Mouse (Mus musculus) embryonic facial prominence, embryonic 13.5 days (tissue): ENCODE measurements around the gene Fscn2. TPM values are rescaled to one million over a fixed set of nuclear protein-coding genes. Genes with fewer than 3 reads are reported as not detected.

Source experiments
- ATAC-seq: fragments of 200-750 bp; cut with Nextera tagmentation; 2 replicates; pipeline ENCODE4 v1.8.0; 2017; ENCODE audit warnings: low read depth; ENCODE audit not compliant: insufficient number of reproducible peaks, insufficient read depth, low FRiP score, low TSS enrichment
- H3K27ac ChIP-seq: fragments of 300-500 bp; sonication (generic); 2 replicates; pipeline ENCODE4 v1.5.1; 2015; ENCODE audit warnings: moderate library complexity, mild to moderate bottlenecking, inconsistent platforms
- H3K27me3 ChIP-seq: fragments of 300-500 bp; sonication (generic); 2 replicates; pipeline ENCODE4 v1.6.1; 2015; ENCODE audit warnings: mild to moderate bottlenecking, inconsistent platforms
- H3K36me3 ChIP-seq: fragments of 300-500 bp; sonication (generic); 2 replicates; pipeline ENCODE4 v1.6.1; 2015; ENCODE audit warnings: mild to moderate bottlenecking, inconsistent platforms
- H3K4me1 ChIP-seq: fragments of 300-500 bp; sonication (generic); 2 replicates; pipeline ENCODE4 v1.6.1; 2015; ENCODE audit warnings: inconsistent platforms
- H3K4me2 ChIP-seq: fragments of 300-500 bp; sonication (generic); 2 replicates; pipeline ENCODE4 v1.6.1; 2015; ENCODE audit warnings: moderate library complexity, mild to moderate bottlenecking, inconsistent platforms
- H3K4me3 ChIP-seq: fragments of 300-500 bp; sonication (generic); 2 replicates; pipeline ENCODE4 v1.5.1; 2015; ENCODE audit warnings: mild to moderate bottlenecking, inconsistent platforms
- H3K9ac ChIP-seq: fragments of 300-500 bp; sonication (generic); 2 replicates; pipeline ENCODE4 v1.6.1; 2015; ENCODE audit warnings: mild to moderate bottlenecking, inconsistent platforms
- H3K9me3 ChIP-seq: fragments of 300-500 bp; sonication (generic); 2 replicates; pipeline ENCODE4 v1.6.1; 2016; ENCODE audit warnings: inconsistent platforms
- WGBS: fragments of 180-500 bp; shearing (Covaris S2); methylation state at CpG from one replicate; pipeline ENCODE4 v1.1.7; 2015; ENCODE audit warnings: mixed read lengths; 5-methylcytosine and 5-hydroxymethylcytosine counted together
- polyA plus RNA-seq: library from polyadenylated mRNA; unstranded; fragments of >200 nt; fragmentation: Nextera tagmentation; extraction: Ambion mirVana; gene quantifications from 2 replicates; pipeline ENCODE4 v1.2.1, GENCODE M21; 2015

Gene Fscn2
- polyA plus RNA-seq, 1 experiment from 2014 or later = 1.1 TPM

DNA sequence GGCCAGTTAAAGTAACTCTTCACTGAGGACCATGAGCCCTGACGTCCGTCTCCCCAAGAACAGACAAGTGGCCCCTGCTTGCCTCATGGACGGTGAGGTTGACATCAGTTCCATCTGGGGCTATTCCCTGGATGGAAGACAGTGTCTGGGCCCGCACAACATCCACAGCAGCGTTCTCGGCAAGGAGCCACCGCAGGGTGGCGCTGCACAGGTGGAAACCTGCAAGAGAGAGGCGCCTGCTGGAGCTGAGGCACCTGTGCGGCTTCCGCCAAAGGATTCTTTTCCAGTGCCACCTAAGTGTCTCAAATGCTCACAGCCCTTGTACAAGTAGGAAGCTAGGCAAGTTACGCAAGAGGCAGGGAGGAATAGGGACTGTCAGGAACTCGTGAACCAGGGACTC lies 11.7 kb downstream of the Fscn2 start:
- Histone ChIP-seq H3K9me3 (no peaks in the 10 kb centered on the region), H3K4me1 (peaks cover 22% of the 10 kb centered on the region), H3K36me3 (peaks cover 88% of the 10 kb centered on the region), H3K27ac (no peak overlapping the region), H3K27me3 (no peaks in the 10 kb centered on the region), H3K4me2 (no peak overlapping the region), H3K4me3 (no peak overlapping the region), H3K9ac (no peak overlapping the region)
- no peak for ATAC-seq
- WGBS = 70% methylated on average over 13 of the region's 13 CpGs

DNA sequence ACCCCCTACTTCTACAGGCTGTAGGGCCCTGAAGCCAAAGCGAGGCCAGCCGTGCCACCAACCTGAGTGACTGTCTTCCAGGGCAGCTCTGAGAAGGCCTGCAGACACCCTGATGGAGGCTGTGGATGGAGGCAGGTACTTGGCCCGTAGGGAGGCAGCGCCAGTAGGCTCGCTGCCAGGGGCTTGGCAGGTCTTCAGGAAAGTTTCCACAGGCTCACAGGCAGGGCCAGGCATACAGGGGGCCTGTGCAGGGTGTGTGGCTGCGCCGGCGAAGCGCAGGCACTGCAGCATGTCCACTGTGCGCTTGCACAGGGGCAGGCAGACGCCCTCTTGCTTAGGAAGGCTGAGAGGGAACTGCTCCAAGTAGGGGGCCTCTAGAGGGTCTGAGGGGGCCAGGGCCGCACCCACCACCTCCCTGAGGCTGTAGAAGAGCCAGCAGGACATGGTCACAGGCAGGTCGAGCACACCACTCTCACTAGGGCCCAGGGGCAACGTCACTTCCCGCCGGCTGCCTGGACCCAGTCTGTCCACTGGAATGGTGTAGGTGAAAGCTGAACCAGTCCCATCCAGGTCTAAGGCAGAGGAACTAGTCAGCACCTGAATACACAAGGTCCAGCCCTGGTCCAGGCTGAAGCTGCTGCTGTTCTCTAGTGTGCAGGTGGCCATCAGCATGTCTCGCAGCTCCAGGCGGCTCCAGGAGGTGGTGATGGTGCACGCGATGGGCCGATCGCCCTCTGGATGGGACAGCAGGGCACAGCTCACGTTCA lies 12.7 kb downstream of the Fscn2 start:
- no peak for ATAC-seq
- peak overlapping the region; percentile 22; the same call in 1 of the 2 replicates for H3K27ac ChIP-seq
- 91% methylated on average over 23 of the region's 23 CpGs for WGBS
- H3K9ac ChIP-seq = peak overlapping the region; percentile 46; the same call in 1 of the 2 replicates
- H3K4me2 ChIP-seq = no peak overlapping the region; the same call in 1 of the 2 replicates
- no peaks in the 10 kb centered on the region for H3K9me3 ChIP-seq
- H3K4me1 ChIP-seq = peaks cover 27% of the 10 kb centered on the region
- no peaks in the 10 kb centered on the region for H3K27me3 ChIP-seq
- no peak overlapping the region for H3K4me3 ChIP-seq
- H3K36me3 ChIP-seq = peaks cover 81% of the 10 kb centered on the region

- no peak for ATAC-seq
- WGBS = 92% methylated on average over 10 of the region's 10 CpGs
- Histone ChIP-seq H3K9ac (no peak overlapping the region), H3K27me3 (no peaks in the 10 kb centered on the region), H3K27ac (no peak overlapping the region), H3K4me1 (peaks cover 32% of the 10 kb centered on the region), H3K4me2 (no peak overlapping the region), H3K9me3 (no peaks in the 10 kb centered on the region), H3K36me3 (peaks cover 71% of the 10 kb centered on the region), H3K4me3 (no peak overlapping the region)
Measured at GRCm38 (mm10) chr11:120375324-120375723, 14.0 kb downstream of the Fscn2 start.

DNA sequence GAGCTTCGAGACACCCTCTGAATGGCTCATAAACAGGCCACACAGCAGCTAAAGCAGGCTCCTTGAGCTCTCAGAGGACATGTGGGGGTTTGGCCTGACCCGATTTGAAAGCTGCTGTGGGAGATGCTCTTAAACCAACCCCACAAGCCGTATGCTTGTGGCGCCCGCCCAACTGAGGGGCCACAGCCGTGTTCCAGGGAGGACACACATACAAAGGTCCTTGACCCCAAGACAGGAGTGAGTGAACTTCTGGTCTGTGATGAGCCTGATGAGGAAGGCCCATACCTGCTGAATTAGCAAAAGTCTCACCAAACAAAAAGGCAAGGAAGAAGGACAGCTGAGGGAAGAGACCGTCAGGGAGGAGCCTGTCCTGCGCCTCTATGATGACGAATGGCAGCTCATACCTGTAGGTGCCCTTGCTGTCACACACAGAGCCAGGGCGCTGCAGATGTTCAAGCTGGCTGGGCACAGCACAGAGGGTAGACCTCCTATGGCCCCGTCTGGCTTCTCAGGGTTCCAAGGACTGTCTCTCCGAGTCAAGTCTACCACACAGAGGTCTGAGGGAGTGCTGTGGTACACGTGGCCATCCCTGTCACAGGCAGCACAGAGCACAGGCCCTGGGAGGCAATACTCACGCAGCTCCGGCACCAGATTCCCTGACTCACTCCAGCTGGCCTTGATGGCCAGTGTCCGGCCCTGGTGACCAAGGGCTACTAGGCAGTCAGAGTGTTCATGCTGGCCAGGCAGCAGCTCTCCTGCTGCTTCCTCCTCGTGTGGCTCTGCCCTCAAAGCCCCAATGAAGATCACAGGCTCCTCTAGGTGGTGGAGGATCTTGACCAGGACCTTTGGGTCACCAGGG lies 15.2 kb downstream of the Fscn2 start:
- peak overlapping the region; percentile 96 for H3K4me2 ChIP-seq
- no peaks in the 10 kb centered on the region for H3K9me3 ChIP-seq
- no peak overlapping the region for H3K27ac ChIP-seq
- peak overlapping the region; percentile 87 for H3K9ac ChIP-seq
- peaks cover 73% of the 10 kb centered on the region for H3K36me3 ChIP-seq
- H3K4me1 ChIP-seq = peaks cover 34% of the 10 kb centered on the region
- H3K27me3 ChIP-seq = no peaks in the 10 kb centered on the region
- no peak for ATAC-seq
- H3K4me3 ChIP-seq = peak overlapping the region; percentile 81; the same call in 1 of the 2 replicates
- 90% methylated on average over 17 of the region's 17 CpGs for WGBS

- Histone ChIP-seq H3K27ac (no peak overlapping the region), H3K9ac (peak overlapping the region; percentile 87), H3K4me1 (peaks cover 34% of the 10 kb centered on the region), H3K36me3 (peaks cover 73% of the 10 kb centered on the region), H3K4me2 (peak overlapping the region; percentile 96), H3K4me3 (peak overlapping the region; percentile 81), H3K9me3 (no peaks in the 10 kb centered on the region), H3K27me3 (no peaks in the 10 kb centered on the region)
- WGBS = 71% methylated on average over 10 of the region's 10 CpGs
- ATAC-seq = no peak
Measured at GRCm38 (mm10) chr11:120377337-120377736, 16.0 kb downstream of the Fscn2 start.

GRCm38 (mm10) chr11:120378031-120378610 lies 16.8 kb downstream of the Fscn2 start:
- WGBS = 3% methylated on average over 40 of the region's 40 CpGs
- peak overlapping the region; percentile 55 for H3K27ac ChIP-seq

DNA sequence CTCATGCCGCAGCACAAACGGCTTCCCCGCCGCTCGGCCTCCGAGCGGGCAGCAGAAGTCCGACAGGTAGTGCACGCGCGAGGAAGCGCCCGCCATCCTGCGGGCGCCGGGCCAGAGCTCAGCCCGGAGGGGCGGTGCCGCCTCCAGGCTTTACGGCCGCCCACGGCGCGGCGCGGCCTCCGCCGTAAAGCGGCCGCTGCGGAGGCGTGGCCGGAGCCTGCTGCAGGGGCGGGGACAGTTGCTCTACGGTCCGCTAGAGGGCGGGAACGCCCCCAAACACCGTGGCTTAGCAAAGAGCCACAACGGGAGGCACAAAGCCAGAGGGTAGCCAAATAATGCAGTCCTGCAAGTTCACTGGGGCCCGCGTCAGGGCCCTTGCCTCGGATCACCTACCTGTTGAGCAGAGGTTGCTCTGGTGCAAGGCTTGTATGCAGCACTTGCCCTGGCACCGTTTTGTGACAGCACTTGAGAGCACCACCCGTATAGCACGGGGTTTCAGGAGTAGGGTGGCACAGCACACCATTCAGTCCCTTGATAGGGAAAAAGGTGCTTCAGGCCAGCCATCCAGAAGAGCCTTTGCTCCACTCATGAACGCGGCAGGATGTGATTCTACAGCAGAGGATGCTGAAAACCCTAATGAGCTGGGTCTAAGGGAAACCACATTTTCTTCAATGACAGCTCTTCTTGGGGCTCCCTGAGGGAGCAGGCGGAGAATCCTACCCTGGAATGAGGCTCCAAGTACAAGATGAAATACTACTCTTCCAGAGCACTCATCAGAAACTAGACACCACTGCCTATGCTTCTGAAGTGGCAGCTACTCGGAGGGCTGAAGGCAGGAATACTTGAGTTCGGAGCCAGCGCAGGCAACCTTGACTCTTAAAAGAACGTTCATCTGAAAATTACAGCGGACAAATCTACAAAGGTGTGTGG lies 17.5 kb downstream of the Fscn2 start, which contains the start of gene Faap100:
TSS of gene Faap100 (minus strand) at position 154 of the 930 bp plus-strand sequence.
- WGBS = 5% methylated on average over 54 of the region's 54 CpGs
- peak within 1 kb of the TSS; percentile 81 for H3K4me3 ChIP-seq
- peaks cover 34% of the 10 kb centered on the region for H3K4me1 ChIP-seq
- no peaks in the 10 kb centered on the region for H3K27me3 ChIP-seq
- ATAC-seq = peak; percentile 85
- peak within 1 kb of the TSS; percentile 96 for H3K4me2 ChIP-seq
- H3K9ac ChIP-seq = peak within 1 kb of the TSS; percentile 87
- H3K27ac ChIP-seq = peak within 1 kb of the TSS; percentile 90
- H3K36me3 ChIP-seq = peaks cover 73% of the 10 kb centered on the region
- no peaks in the 10 kb centered on the region for H3K9me3 ChIP-seq

More at GRCm38 (mm10) chr11:120378031-120378610, 16.8 kb downstream of the Fscn2 start:
- Histone ChIP-seq H3K36me3 (peaks cover 73% of the 10 kb centered on the region), H3K9me3 (no peaks in the 10 kb centered on the region), H3K9ac (peak overlapping the region; percentile 87), H3K4me2 (peak overlapping the region; percentile 96), H3K4me1 (peaks cover 34% of the 10 kb centered on the region), H3K27me3 (no peaks in the 10 kb centered on the region), H3K4me3 (peak overlapping the region; percentile 81)
- ATAC-seq = peak; percentile 7; the same call in 1 of the 2 replicates

- Histone ChIP-seq H3K4me2 (no peak overlapping the region), H3K9ac (peak overlapping the region; percentile 2; the same call in 1 of the 2 replicates), H3K36me3 (peaks cover 73% of the 10 kb centered on the region), H3K27ac (peak overlapping the region; percentile 90; the same call in 1 of the 2 replicates), H3K4me3 (no peak overlapping the region), H3K27me3 (no peaks in the 10 kb centered on the region), H3K9me3 (no peaks in the 10 kb centered on the region), H3K4me1 (peaks cover 34% of the 10 kb centered on the region)
- ATAC-seq = no peak
- WGBS = 96% methylated on average over 3 of the region's 3 CpGs
Measured at GRCm38 (mm10) chr11:120380271-120380670, 18.9 kb downstream of the Fscn2 start.

- no peak overlapping the region; the same call in 1 of the 2 replicates for H3K27ac ChIP-seq
- H3K4me3 ChIP-seq = no peak overlapping the region
- H3K9ac ChIP-seq = no peak overlapping the region
- 91% methylated on average over 4 of the region's 4 CpGs for WGBS
- no peaks in the 10 kb centered on the region for H3K9me3 ChIP-seq
- H3K27me3 ChIP-seq = no peaks in the 10 kb centered on the region
- peaks cover 34% of the 10 kb centered on the region for H3K4me1 ChIP-seq
- ATAC-seq = no peak
- H3K36me3 ChIP-seq = peaks cover 73% of the 10 kb centered on the region
- no peak overlapping the region for H3K4me2 ChIP-seq
Measured at GRCm38 (mm10) chr11:120381157-120381556, 19.8 kb downstream of the Fscn2 start.

- H3K9ac ChIP-seq = no peak overlapping the region
- ATAC-seq = no peak
- peaks cover 73% of the 10 kb centered on the region for H3K36me3 ChIP-seq
- H3K4me2 ChIP-seq = no peak overlapping the region
- H3K27me3 ChIP-seq = no peaks in the 10 kb centered on the region
- no peaks in the 10 kb centered on the region for H3K9me3 ChIP-seq
- WGBS = 95% methylated on average over 9 of the region's 9 CpGs
- no peak overlapping the region for H3K4me3 ChIP-seq
- H3K27ac ChIP-seq = no peak overlapping the region
- H3K4me1 ChIP-seq = peaks cover 25% of the 10 kb centered on the region
Measured at GRCm38 (mm10) chr11:120382509-120382908, 21.2 kb downstream of the Fscn2 start.
